26 mouse cellular contexts compared by ENCODE assay signal in the genomic region with DNA sequence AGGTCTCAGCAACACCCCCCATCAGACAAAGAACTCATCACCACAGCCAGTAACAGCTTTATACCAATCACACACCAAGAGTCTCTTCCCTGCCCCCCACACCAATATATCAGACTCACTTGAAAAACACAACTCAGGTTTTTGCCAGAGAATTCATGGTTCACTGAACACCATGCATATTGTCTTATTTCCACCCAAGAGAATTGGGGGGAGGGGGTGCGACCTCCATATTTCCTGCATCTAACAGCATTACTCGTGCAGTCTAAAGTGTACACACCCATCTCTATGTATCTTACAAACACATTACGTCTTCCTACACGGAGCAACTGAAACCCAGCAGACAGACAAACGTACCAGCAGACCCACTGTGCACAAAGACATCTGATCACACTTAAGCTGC. TPM values are rescaled to one million over a fixed set of nuclear protein-coding genes. Genes with fewer than 3 reads are reported as not detected.
"Had no signal": no experiment of that assay in that cellular context is flagged by ENCODE, and none has a peak within 500 bp of the region (broad histone marks: within the 10 kb centered on the region; RNA-seq: fewer than 3 reads in every experiment).

No protein-coding gene starts in this region.

- ATAC-seq: liver, embryonic 12.5 days; midbrain, embryonic 13.5 days had no signal

- DNase-seq: kidney, adult 11 months; kidney, adult 8-10 months; kidney, postnatal 25 days; layer of hippocampus, adult 9-11 months; liver; lung, adult 18-20 months; lung, postnatal 10 days; lung, postnatal 36 days; retina, postnatal 1 day; right cerebral cortex, postnatal 25 days; spleen, adult 18-20 months; thymus, adult 18-20 months; thymus, postnatal 36 days had no signal

- H3K4me1 ChIP-seq: liver, embryonic 12.5 days had no signal

- H3K9ac ChIP-seq: limb, embryonic 13.5 days; liver, embryonic 12.5 days; liver, embryonic 15.5 days; lung, embryonic 15.5 days; midbrain, embryonic 13.5 days; neural tube, embryonic 12.5 days; neural tube, embryonic 15.5 days had no signal

- H3K4me2 ChIP-seq: limb, embryonic 13.5 days; liver, embryonic 12.5 days; liver, embryonic 15.5 days; lung, embryonic 15.5 days; midbrain, embryonic 13.5 days; neural tube, embryonic 12.5 days; neural tube, embryonic 15.5 days had no signal

- H3K36me3 ChIP-seq: limb, embryonic 10.5 days; limb, embryonic 13.5 days; liver, embryonic 12.5 days; liver, embryonic 15.5 days; lung, embryonic 15.5 days; midbrain, embryonic 13.5 days; neural tube, embryonic 12.5 days; neural tube, embryonic 15.5 days had no signal

- H3K27me3 ChIP-seq: limb, embryonic 13.5 days; lung, embryonic 15.5 days; midbrain, embryonic 13.5 days; neural tube, embryonic 12.5 days; neural tube, embryonic 15.5 days had no signal

- H3K4me3 ChIP-seq: layer of hippocampus, adult 2 months; limb, embryonic 10.5 days; limb, embryonic 13.5 days; liver, embryonic 12.5 days; liver, embryonic 15.5 days; lung, embryonic 15.5 days; midbrain, embryonic 13.5 days; neural tube, embryonic 12.5 days; neural tube, embryonic 15.5 days had no signal

- H3K27ac ChIP-seq: kidney, postnatal 0 days; layer of hippocampus, adult 2 months; limb, embryonic 10.5 days; limb, embryonic 13.5 days; liver, embryonic 12.5 days; liver, embryonic 15.5 days; lung, embryonic 15.5 days; midbrain, embryonic 13.5 days; neural tube, embryonic 12.5 days; neural tube, embryonic 15.5 days had no signal

- H3K9me3 ChIP-seq: limb, embryonic 10.5 days; limb, embryonic 13.5 days; liver, embryonic 12.5 days; liver, embryonic 15.5 days; lung, embryonic 15.5 days; midbrain, embryonic 13.5 days; neural tube, embryonic 12.5 days; neural tube, embryonic 15.5 days had no signal

RNA-seq across cellular contexts. Expression of gene Rab44, which starts 42.1 kb away (rescaled TPM):
- total RNA-seq: left cerebral cortex, adult 18-20 months; midbrain, postnatal 0 days had no signal
- polyA plus RNA-seq: midbrain, embryonic 13.5 days; midbrain, postnatal 0 days; testis, adult 2 months had no signal
